Mouse (Mus musculus) forebrain, embryonic 14.5 days (tissue): ENCODE measurements around the gene A1bg. TPM values are rescaled to one million over a fixed set of nuclear protein-coding genes. Genes with fewer than 3 reads are reported as not detected.
A peak's percentile ranks its signal among the peaks of the same experiment; 100 is the strongest.

Experiments used
- ATAC-seq: fragments of 200-750 bp; cut with Nextera tagmentation; 2 replicates; pipeline ENCODE4 v1.8.0; 2017; ENCODE audit warnings: mild to moderate bottlenecking, moderate library complexity
- DNase-seq: peaks from one replicate; pipeline ENCODE4 v3.0.0-alpha.2; 2015; ENCODE audit warnings: low spot score
- H3K27ac ChIP-seq: fragments of 300-500 bp; sonication (generic); 2 replicates; pipeline ENCODE4 v1.5.1; 2014; ENCODE audit warnings: low read depth, mild to moderate bottlenecking, control low read depth, low read length, moderate library complexity
- H3K27me3 ChIP-seq: fragments of 300-500 bp; sonication (generic); replicated peaks from 2 replicates; pipeline ENCODE4 v1.6.1; 2014; ENCODE audit warnings: low read length, control low read depth, mixed read lengths; ENCODE audit not compliant: control insufficient read depth, insufficient read depth
- H3K36me3 ChIP-seq: fragments of 300-500 bp; sonication (generic); 2 replicates; pipeline ENCODE4 v1.6.1; 2014; ENCODE audit warnings: low read length, control low read depth; ENCODE audit not compliant: control insufficient read depth, insufficient read depth
- H3K4me1 ChIP-seq: fragments of 300-500 bp; sonication (generic); 2 replicates; pipeline ENCODE4 v1.6.1; 2014; ENCODE audit warnings: antibody characterized with exemption, low read length, control low read depth; ENCODE audit not compliant: control insufficient read depth, insufficient read depth
- H3K4me2 ChIP-seq: fragments of 300-500 bp; sonication (generic); 2 replicates; pipeline ENCODE4 v1.6.1; 2014; ENCODE audit warnings: mild to moderate bottlenecking, control low read depth, low read length
- H3K4me3 ChIP-seq: fragments of 300-500 bp; sonication (generic); 2 replicates; pipeline ENCODE4 v1.5.1; 2014; ENCODE audit warnings: low read depth, low read length, control low read depth
- H3K9ac ChIP-seq: fragments of 300-500 bp; sonication (generic); 2 replicates; pipeline ENCODE4 v1.6.1; 2014; ENCODE audit warnings: mild to moderate bottlenecking, low read length, control low read depth, moderate library complexity
- H3K9me3 ChIP-seq: fragments of 300-500 bp; sonication (generic); replicated peaks from 2 replicates; pipeline ENCODE4 v1.6.1; 2016; ENCODE audit warnings: low read length, control low read depth, mixed read lengths; ENCODE audit not compliant: control insufficient read depth
- WGBS: fragments of 180-500 bp; shearing (Covaris S2); extraction: QIAGEN DNeasy Blood & Tissue Kit; methylation state at CpG from one replicate; pipeline ENCODE4 v1.1.7; 2014; 5-methylcytosine and 5-hydroxymethylcytosine counted together
- polyA plus RNA-seq: library from polyadenylated mRNA; unstranded; fragments of >200 nt; fragmentation: Nextera tagmentation; extraction: Ambion mirVana; gene quantifications from 2 replicates; pipeline ENCODE4 v1.2.1, GENCODE M21; 2014

A1bg gene
- polyA plus RNA-seq, 1 experiment from 2014 or later, result not detected

- Histone ChIP-seq H3K4me1 (no peaks in the 10 kb centered on the region), H3K36me3 (no peaks in the 10 kb centered on the region), H3K27ac (no peak overlapping the region), H3K9me3 (no peaks in the 10 kb centered on the region), H3K4me2 (no peak overlapping the region), H3K9ac (no peak overlapping the region), H3K4me3 (no peak overlapping the region), H3K27me3 (no peaks in the 10 kb centered on the region)
- ATAC-seq, result no peak
- WGBS, result 95% methylated on average over 2 of the region's 2 CpGs
- DNase-seq, result no peak
Measured at GRCm38 (mm10) chr15:60888724-60889123, 34.1 kb downstream of the A1bg start.

GRCm38 (mm10) chr15:60875721-60876120, 47.1 kb downstream of the A1bg start:
- Histone ChIP-seq H3K4me1 (no peaks in the 10 kb centered on the region), H3K4me2 (no peak overlapping the region), H3K4me3 (no peak overlapping the region), H3K9ac (no peak overlapping the region), H3K9me3 (no peaks in the 10 kb centered on the region), H3K27me3 (no peaks in the 10 kb centered on the region), H3K36me3 (no peaks in the 10 kb centered on the region), H3K27ac (no peak overlapping the region)
- no peak for DNase-seq
- no peak for ATAC-seq
- WGBS, result 87% methylated on average over 6 of the region's 6 CpGs

- ATAC-seq, result no peak
- H3K9me3 ChIP-seq, result no peaks in the 10 kb centered on the region
- WGBS, result 92% methylated on average over 3 of the region's 3 CpGs
- H3K4me3 ChIP-seq, result no peak overlapping the region
- H3K4me2 ChIP-seq, result no peak overlapping the region
- no peak overlapping the region for H3K27ac ChIP-seq
- no peaks in the 10 kb centered on the region for H3K4me1 ChIP-seq
- no peaks in the 10 kb centered on the region for H3K36me3 ChIP-seq
- H3K27me3 ChIP-seq, result no peaks in the 10 kb centered on the region
- no peak for DNase-seq
- H3K9ac ChIP-seq, result no peak overlapping the region
Measured at GRCm38 (mm10) chr15:60862417-60862816, 60.4 kb downstream of the A1bg start.

- Histone ChIP-seq H3K36me3 (no peaks in the 10 kb centered on the region), H3K9ac (no peak overlapping the region), H3K27me3 (no peaks in the 10 kb centered on the region), H3K4me3 (no peak overlapping the region), H3K27ac (no peak overlapping the region), H3K4me1 (no peaks in the 10 kb centered on the region; the same call in 1 of the 2 replicates), H3K9me3 (no peaks in the 10 kb centered on the region; the same call in 1 of the 2 replicates), H3K4me2 (no peak overlapping the region)
- WGBS, result 78% methylated on average over 1 of the region's 1 CpGs
- no peak for ATAC-seq
- no peak for DNase-seq
Measured at GRCm38 (mm10) chr15:60855112-60855511, 67.7 kb downstream of the A1bg start.

- ATAC-seq, result no peak
- Histone ChIP-seq H3K4me2 (no peak overlapping the region), H3K9me3 (no peaks in the 10 kb centered on the region; the same call in 1 of the 2 replicates), H3K27me3 (no peaks in the 10 kb centered on the region), H3K4me1 (no peaks in the 10 kb centered on the region; the same call in 1 of the 2 replicates), H3K9ac (no peak overlapping the region), H3K36me3 (no peaks in the 10 kb centered on the region), H3K27ac (no peak overlapping the region), H3K4me3 (no peak overlapping the region)
- 93% methylated on average over 4 of the region's 4 CpGs for WGBS
- DNase-seq, result no peak
Measured at GRCm38 (mm10) chr15:60854151-60854550, 68.7 kb downstream of the A1bg start.

DNA sequence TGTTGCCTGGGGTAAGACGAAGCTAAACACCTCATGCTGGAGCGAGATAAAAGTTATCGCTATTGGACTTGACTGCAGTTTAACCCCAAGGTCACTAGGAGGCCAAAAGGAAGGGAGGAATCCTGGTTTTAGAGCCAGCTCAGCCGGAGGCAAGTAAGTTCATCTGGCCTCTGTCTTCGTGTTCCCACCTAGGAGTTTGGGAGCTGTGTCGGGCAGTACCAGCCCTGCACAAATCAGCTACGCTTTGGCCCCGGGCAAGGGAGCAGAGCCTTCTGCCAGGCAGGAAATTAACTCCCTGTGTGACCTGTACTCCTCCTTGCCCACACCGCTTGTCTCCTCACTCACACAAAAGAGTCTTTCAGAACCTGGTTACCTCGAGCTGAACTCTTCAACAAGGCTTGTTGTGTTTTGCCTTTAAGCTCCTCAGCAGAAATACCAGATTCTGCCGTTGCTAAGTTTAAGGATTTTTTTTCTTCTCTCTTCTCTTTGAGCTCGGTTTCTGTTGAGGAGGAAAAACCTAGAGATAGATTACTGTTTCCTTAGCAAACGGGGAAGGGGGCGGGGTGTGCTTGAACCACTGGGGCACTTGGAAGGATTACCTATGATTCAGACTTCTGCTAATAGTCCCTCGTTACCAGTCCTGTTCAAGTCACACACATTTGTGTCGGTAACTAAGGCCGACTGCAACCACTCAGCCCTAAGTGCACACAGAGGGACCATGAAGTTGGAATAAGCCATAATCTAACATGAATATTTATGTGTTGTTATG, 69.4 kb downstream of the A1bg start, which contains the start of gene Fam84b:
Gene Fam84b, minus strand, starts transcription at position 548 of the 769 bp plus-strand sequence.
- Histone ChIP-seq H3K27me3 (no peaks in the 10 kb centered on the region), H3K9me3 (no peaks in the 10 kb centered on the region; the same call in 1 of the 2 replicates), H3K9ac (no peak within 1 kb of the TSS), H3K27ac (no peak within 1 kb of the TSS), H3K4me2 (no peak within 1 kb of the TSS), H3K4me3 (no peak within 1 kb of the TSS), H3K4me1 (no peaks in the 10 kb centered on the region; the same call in 1 of the 2 replicates), H3K36me3 (no peaks in the 10 kb centered on the region)
- peak; percentile 10 for DNase-seq
- no peak for ATAC-seq
- 23% methylated on average over 17 of the region's 17 CpGs for WGBS

GRCm38 (mm10) chr15:60848630-60849029, 74.2 kb downstream of the A1bg start:
- Histone ChIP-seq H3K27ac (no peak overlapping the region), H3K27me3 (no peaks in the 10 kb centered on the region), H3K4me1 (peaks cover 5% of the 10 kb centered on the region; the same call in 1 of the 2 replicates), H3K4me2 (no peak overlapping the region), H3K9me3 (no peaks in the 10 kb centered on the region), H3K9ac (no peak overlapping the region), H3K4me3 (no peak overlapping the region), H3K36me3 (no peaks in the 10 kb centered on the region)
- WGBS, result 82% methylated on average over 3 of the region's 3 CpGs
- DNase-seq (no peak), ATAC-seq (no peak)

Other genes starting within 250 kb of the A1bg start
- 11.8 and 14.4 TPM in 2 replicates for gene Fam84b, start 69.2 kb downstream of the A1bg start, polyA plus RNA-seq